Mouse (Mus musculus) urinary bladder, postnatal 25 days (tissue): Measurements from ENCODE around the gene Gm10376.
"Not testable (repeated sequence)": the region's sequence is repeated elsewhere in the genome, so short reads cannot be mapped to it uniquely, and the experiment has no call there.

Experiments used
- DNase-seq: peaks from one replicate; pipeline ENCODE4 v3.0.0; 2022; ENCODE audit warnings: low spot score

Gene Gm10376

DNA sequence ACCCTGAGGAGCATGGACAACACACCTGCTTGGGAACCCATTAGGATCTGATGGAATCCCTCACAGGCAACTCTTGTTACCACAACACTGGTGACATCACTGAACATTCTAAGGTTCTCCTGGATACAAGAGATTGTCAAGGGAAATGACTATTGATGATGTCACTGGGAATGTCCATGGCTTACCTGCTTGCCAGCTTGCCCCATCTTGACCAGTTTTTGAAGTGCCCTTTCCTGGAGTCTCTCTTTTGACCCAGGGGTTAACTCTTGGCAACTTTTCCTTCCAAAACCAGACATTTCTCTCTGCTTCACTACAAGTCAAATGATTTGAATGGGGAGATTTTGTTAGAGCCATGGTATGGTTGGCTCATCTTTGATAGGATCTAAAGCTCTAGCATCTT is at the start of gene Gm10376:
Gene Gm10376, minus strand, starts transcription at position 101 of the 400 bp plus-strand sequence.
- DNase-seq, result not testable (repeated sequence)

DNA sequence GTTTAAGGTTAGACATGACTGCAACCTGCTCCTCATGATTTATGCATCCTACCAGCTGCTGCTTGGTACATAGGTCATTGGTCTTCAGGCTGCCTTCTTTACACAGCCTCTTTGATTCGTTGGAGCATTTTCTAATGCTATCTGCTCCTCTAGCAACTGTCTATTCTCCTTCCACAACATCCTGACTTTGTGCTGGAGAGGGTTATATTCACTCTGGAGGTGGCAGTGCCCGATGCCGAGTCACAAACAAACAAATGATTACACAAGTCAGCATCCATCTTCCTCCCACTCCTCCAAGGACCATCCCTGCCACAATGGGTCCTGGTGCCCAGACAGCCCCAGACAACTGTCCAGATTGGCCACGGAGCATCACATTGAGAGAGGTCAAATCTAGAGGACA is 44.8 kb upstream of the Gm10376 start:
- not testable (repeated sequence) for DNase-seq

DNA sequence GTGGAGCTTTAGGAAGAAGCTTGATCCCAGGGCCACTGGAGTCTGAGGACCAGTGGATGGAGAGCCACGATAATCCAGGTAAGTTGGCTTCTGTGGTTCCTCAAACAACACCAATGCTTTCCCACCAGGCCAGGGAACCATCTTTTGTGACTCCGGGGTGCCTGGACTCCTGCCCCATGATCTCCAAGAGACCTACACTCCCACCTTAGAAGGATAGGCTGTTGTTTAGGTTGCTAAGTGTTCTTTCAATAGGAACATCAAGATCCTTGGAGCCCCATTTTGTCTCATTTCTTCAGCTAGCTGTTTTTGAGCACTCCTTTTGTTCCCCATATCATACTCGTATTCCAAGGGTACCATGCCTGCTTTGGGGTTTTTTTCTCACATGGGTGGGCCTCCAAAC is 42.6 kb upstream of the Gm10376 start:
- not testable (repeated sequence) for DNase-seq

DNA sequence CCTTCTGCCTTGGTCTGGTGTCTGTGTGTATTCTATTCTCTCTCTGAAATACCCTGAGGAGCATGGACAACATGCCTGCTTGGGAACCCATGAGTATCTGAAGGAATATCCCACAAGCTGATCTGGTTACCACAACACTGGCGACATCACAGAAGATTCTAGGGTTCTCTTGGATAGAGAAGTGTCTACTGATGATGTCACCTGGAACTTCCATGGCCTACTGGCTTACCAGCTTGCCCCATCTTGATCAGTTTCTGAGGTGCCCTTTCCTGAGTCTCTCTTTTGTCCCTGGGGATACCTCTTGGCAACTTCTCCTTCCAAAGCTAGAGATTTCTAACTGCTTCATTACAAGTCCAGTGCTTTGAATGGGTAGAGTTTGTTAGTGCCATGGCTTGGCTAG is 21.9 kb downstream of the Gm10376 start, which contains the start of gene Gm8082:
Gene Gm8082, minus strand, starts transcription at position 101 of the 400 bp plus-strand sequence.
- DNase-seq, result not testable (repeated sequence)
